Mouse (Mus musculus): ENCODE measurements around the gene S100a1.
A peak's percentile ranks its signal among the peaks of the same experiment; 100 is the strongest.

S100a1 gene

GRCm38 (mm10) chr3:90513796-90514590 is at the start of gene S100a1, which contains the start of gene S100a13:
Gene S100a1 (minus strand): TSS chr3:90514392.
Gene S100a13 (plus strand): TSS chr3:90514435.
- DNase-seq (ENCODE audit: low read depth, low spot score) = peak; percentile 72

GRCm38 (mm10) chr3:90560008-90560628 is 45.9 kb upstream of the S100a1 start, which contains the start of gene S100a3:
Gene S100a3 (plus strand): TSS chr3:90560578.
- peak; percentile 16 for DNase-seq (ENCODE audit: low read depth, low spot score)

GRCm38 (mm10) chr3:90555954-90556353 is 41.8 kb upstream of the S100a1 start:
- DNase-seq (ENCODE audit: low read depth, low spot score) = peak; percentile 84

- no peak for DNase-seq (ENCODE audit: low read depth, low spot score)
Measured at GRCm38 (mm10) chr3:90552231-90552630, 38.0 kb upstream of the S100a1 start.

- DNase-seq (ENCODE audit: low read depth, low spot score) = no peak
Measured at GRCm38 (mm10) chr3:90550421-90550790, 36.2 kb upstream of the S100a1 start.

- DNase-seq (ENCODE audit: low read depth, low spot score) = no peak
Measured at GRCm38 (mm10) chr3:90549676-90550420, 35.7 kb upstream of the S100a1 start.

- DNase-seq (ENCODE audit: low read depth, low spot score) = peak; percentile 90
Measured at GRCm38 (mm10) chr3:90540904-90541303, 26.7 kb upstream of the S100a1 start.

- DNase-seq (ENCODE audit: low read depth, low spot score) = no peak
Measured at GRCm38 (mm10) chr3:90537905-90538296, 23.7 kb upstream of the S100a1 start.

GRCm38 (mm10) chr3:90537141-90537904 is 23.1 kb upstream of the S100a1 start, which contains the start of gene S100a16:
Gene S100a16 (plus strand): TSS chr3:90537254.
- DNase-seq (ENCODE audit: low read depth, low spot score) = peak; percentile 87

- DNase-seq (ENCODE audit: low read depth, low spot score) = no peak
Measured at GRCm38 (mm10) chr3:90535446-90535845, 21.3 kb upstream of the S100a1 start.

- no peak for DNase-seq (ENCODE audit: low read depth, low spot score)
Measured at GRCm38 (mm10) chr3:90531713-90532112, 17.5 kb upstream of the S100a1 start.

- no peak for DNase-seq (ENCODE audit: low read depth, low spot score)
Measured at GRCm38 (mm10) chr3:90527291-90527873, 13.2 kb upstream of the S100a1 start.

GRCm38 (mm10) chr3:90526580-90526979 is 12.4 kb upstream of the S100a1 start, which contains the start of gene S100a14:
Gene S100a14 (plus strand): TSS chr3:90526856.
- DNase-seq (ENCODE audit: low read depth, low spot score) = no peak

GRCm38 (mm10) chr3:90526076-90526475 is 11.9 kb upstream of the S100a1 start:
- DNase-seq (ENCODE audit: low read depth, low spot score) = no peak

- peak; percentile 87 for DNase-seq (ENCODE audit: low read depth, low spot score)
Measured at GRCm38 (mm10) chr3:90525421-90525820, 11.2 kb upstream of the S100a1 start.

- DNase-seq (ENCODE audit: low read depth, low spot score) = no peak
Measured at GRCm38 (mm10) chr3:90517711-90518110, 3.5 kb upstream of the S100a1 start.

- no peak for DNase-seq (ENCODE audit: low read depth, low spot score)
Measured at GRCm38 (mm10) chr3:90515789-90516188, 1.6 kb upstream of the S100a1 start.

- no peak for DNase-seq (ENCODE audit: low read depth, low spot score)
Measured at GRCm38 (mm10) chr3:90515242-90515641, 1.1 kb upstream of the S100a1 start.

GRCm38 (mm10) chr3:90514691-90515090 is 499 bp upstream of the S100a1 start:
- DNase-seq (ENCODE audit: low read depth, low spot score) = peak; percentile 44

GRCm38 (mm10) chr3:90512948-90513642 is 1.1 kb downstream of the S100a1 start:
- DNase-seq (ENCODE audit: low read depth, low spot score) = no peak
